Mouse (Mus musculus) spleen, adult 12 weeks (tissue): Measurements from ENCODE around the gene Eif4ebp2.

ENCODE experiments used
- DNase-seq: peaks from one replicate; pipeline ENCODE4 v3.0.0; 2022; ENCODE audit warnings: low spot score

The Eif4ebp2 gene

DNA sequence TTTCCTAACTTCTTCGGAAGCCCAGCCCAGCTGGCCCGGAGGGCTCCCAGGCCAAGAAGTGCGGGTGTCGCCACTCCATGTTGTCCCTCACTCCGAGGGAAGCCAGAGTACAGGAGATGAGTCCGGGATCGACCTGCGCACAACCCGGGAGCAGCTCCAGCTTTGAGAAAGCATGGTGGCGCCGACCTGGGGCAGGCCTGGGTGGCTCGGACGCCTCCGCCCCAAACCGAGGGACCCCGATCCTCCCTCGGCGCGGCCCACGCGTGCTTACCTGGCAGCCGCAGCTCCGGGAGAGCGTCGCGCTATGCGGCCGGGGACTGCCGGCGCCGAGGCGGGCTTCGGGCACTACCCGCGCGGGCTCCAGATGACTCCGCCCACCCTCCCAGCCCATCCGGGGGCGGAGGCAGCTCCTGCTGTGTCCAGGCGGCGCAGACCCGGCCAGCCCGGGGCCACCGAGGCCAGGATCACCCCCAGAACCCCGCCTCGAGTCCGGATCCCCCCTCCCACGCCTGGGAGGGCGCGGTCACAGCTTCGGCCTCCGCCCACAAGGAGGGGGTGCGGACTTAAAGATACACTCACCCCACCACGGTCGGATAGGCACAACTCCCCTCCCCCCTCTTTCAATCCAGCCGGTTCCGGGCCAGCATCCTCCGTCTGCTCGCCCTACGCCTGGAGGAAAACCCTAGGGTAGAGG lies 69.3 kb downstream of the Eif4ebp2 start, which contains the start of gene Pald1:
Gene Pald1 (minus strand): TSS at position 510 of the 694 bp plus-strand sequence.
- DNase-seq: no peak

DNA sequence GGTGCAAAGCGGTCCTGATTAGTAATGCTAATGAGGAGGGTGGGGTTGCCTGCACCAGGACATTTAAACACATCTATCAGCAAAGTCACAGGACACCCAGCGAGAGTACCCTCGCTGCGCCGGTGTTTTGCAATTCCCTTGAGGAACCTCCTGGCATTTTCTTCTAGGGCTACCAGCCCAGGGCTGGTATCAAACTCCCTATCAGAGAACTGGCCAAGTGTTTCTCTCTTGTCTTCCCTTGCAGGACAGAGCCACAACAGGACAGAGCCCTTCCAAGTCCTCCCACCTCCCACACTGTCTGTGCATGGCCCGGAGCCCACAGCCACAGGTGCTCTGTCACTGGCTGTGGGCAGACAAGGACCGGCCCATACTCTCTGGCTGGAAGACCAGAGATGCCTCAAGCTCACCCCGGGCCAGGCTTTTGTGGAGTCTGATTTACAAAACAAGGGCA lies 70.2 kb downstream of the Eif4ebp2 start:
- DNase-seq: no peak

DNA sequence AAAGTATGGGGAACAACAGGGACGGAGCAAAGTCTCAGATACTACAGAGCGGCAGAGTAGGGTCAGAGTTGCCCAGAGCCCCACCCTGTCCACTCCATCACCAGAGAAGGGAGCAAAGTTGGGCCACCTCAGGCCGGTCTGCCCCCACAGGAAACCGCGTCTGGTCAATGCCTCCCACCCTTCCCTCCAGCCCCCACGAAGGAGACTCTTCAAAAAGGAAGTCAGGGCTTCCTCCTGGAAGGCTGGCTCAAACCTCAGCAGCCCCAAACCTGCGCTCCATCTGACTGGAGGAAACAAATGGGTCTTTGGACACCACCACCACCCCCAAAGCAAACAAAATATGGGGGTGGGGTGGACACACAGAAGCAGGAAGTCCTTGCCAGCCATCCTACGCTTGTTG lies 70.6 kb downstream of the Eif4ebp2 start:
- DNase-seq: no peak

DNA sequence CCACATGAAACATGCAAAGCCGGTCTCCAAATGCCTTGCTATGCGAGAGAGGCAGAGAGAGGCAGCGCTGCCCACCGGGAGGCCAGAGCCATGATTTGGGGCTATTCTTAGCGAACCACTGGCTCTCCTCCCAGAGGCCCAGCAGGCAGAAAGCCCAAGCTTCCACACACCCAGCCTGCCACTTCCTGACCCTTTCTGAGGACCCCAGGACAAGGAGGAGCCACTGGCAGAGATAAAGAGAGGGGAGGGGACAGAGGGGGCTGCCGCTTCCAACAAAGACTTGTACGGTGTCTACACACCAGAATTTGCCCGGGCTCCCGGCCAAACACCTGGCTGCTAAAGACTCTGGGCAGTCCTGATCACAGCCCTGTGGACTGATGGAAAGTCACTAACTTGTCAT lies 72.3 kb downstream of the Eif4ebp2 start:
- DNase-seq: no peak

DNA sequence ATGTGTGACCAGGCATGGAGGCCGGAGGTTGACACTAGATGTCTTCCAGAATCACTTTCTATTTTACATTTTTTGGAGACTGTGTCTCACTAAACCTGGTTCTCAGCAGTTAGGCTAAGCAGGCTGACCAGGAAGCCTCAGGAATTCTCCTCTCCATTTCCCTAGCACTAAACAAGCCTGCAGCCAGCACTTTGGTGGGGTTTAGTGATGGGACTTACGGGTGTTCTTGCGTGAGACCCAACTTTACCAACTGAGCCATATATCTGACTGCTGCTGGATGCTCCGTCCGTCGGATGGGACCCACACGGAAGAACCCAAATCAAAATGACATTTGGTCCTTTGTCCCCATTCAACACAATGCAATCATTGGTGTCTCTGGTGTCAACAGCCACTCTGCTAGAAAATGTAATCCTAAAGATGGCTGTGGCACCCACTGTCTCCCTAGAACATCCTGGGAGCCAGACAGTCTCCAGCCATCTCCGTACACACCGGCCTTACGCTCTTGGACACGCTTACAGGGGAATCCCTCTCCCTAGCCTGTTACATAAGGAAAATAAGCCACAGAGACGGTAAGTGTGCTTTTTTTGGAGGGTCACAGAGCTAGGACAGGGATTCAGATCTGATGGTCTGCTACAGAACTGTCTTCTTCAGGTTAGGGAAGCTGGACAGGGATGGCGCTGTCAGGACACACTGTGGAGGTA lies 73.0 kb downstream of the Eif4ebp2 start:
- DNase-seq: no peak

DNA sequence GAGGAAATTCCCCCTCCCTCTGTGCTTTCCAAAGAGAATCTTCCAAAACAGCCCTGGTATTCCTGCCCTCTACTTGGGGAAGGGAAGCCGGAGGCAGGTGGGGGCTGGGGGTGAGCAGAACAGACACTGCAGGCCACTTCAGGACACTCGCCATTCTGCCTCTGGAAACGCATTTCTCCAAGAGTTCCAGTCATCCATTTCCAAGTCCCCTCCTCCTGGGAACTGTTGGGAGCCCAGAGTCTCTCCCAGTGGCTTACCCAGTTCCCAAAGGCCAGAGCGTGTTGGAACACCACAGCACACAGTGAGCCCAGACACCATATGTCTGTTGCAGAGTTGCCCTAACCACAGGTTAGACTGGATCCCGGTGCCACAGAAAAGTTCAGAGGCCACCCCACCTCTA lies 73.8 kb downstream of the Eif4ebp2 start:
- no peak for DNase-seq
